Mouse (Mus musculus) liver, embryonic 15.5 days (tissue): ENCODE results near the gene Plce1. TPM values are rescaled to one million over a fixed set of nuclear protein-coding genes. Genes with fewer than 3 reads are reported as not detected.

Experiments used
- ATAC-seq: fragments of 200-750 bp; cut with Nextera tagmentation; 2 replicates; pipeline ENCODE4 v1.8.0; 2017; ENCODE audit warnings: moderate number of reproducible peaks, mild to moderate bottlenecking, moderate library complexity; ENCODE audit not compliant: insufficient read depth
- H3K27ac ChIP-seq: fragments of 300-500 bp; sonication (generic); replicated peaks from 2 replicates; pipeline ENCODE4 v1.5.1; 2015; ENCODE audit warnings: mild to moderate bottlenecking, inconsistent platforms
- H3K27me3 ChIP-seq: fragments of 300-500 bp; sonication (generic); 2 replicates; pipeline ENCODE4 v1.6.1; 2015; ENCODE audit warnings: mild to moderate bottlenecking, inconsistent platforms
- H3K36me3 ChIP-seq: fragments of 300-500 bp; sonication (generic); replicated peaks from 2 replicates; pipeline ENCODE4 v1.6.1; 2015; ENCODE audit warnings: moderate library complexity, mild to moderate bottlenecking, inconsistent platforms
- H3K4me1 ChIP-seq: fragments of 300-500 bp; sonication (generic); replicated peaks from 2 replicates; pipeline ENCODE4 v1.6.1; 2015; ENCODE audit warnings: inconsistent platforms
- H3K4me2 ChIP-seq: fragments of 300-500 bp; sonication (generic); 2 replicates; pipeline ENCODE4 v1.6.1; 2015; ENCODE audit warnings: moderate library complexity, mild to moderate bottlenecking, inconsistent platforms
- H3K4me3 ChIP-seq: fragments of 300-500 bp; sonication (generic); replicated peaks from 2 replicates; pipeline ENCODE4 v1.5.1; 2015; ENCODE audit warnings: mild to moderate bottlenecking, inconsistent platforms
- H3K9ac ChIP-seq: fragments of 300-500 bp; sonication (generic); 2 replicates; pipeline ENCODE4 v1.6.1; 2015; ENCODE audit warnings: moderate library complexity, mild to moderate bottlenecking, inconsistent platforms
- H3K9me3 ChIP-seq: fragments of 300-500 bp; sonication (generic); replicated peaks from 2 replicates; pipeline ENCODE4 v1.6.1; 2016; ENCODE audit warnings: inconsistent platforms
- WGBS: fragments of 180-500 bp; shearing (Covaris S2); methylation state at CpG from one replicate; pipeline ENCODE4 v1.1.7; 2015; ENCODE audit warnings: mixed read lengths; ENCODE audit not compliant: insufficient replicate concordance; 5-methylcytosine and 5-hydroxymethylcytosine counted together
- polyA plus RNA-seq: library from polyadenylated mRNA; unstranded; fragments of >200 nt; fragmentation: Nextera tagmentation; extraction: Ambion mirVana; gene quantifications from 2 replicates; pipeline ENCODE4 v1.2.1, GENCODE M21; 2015

Gene Plce1
- polyA plus RNA-seq, 1 experiment from 2014 or later: 0.47 TPM

GRCm38 (mm10) chr19:38475394-38475793, 5.5 kb upstream of the Plce1 start:
- Histone ChIP-seq H3K4me1 (no peaks in the 10 kb centered on the region), H3K9ac (no peak overlapping the region), H3K27me3 (peaks cover 23% of the 10 kb centered on the region), H3K4me3 (no peak overlapping the region), H3K4me2 (no peak overlapping the region), H3K9me3 (no peaks in the 10 kb centered on the region), H3K27ac (no peak overlapping the region), H3K36me3 (no peaks in the 10 kb centered on the region)
- no peak for ATAC-seq
- 59% methylated on average over 7 of the region's 7 CpGs for WGBS

- 57% methylated on average over 5 of the region's 5 CpGs for WGBS
- H3K9me3 ChIP-seq: no peaks in the 10 kb centered on the region
- no peak overlapping the region for H3K4me2 ChIP-seq
- no peaks in the 10 kb centered on the region for H3K4me1 ChIP-seq
- peaks cover 52% of the 10 kb centered on the region for H3K27me3 ChIP-seq
- H3K36me3 ChIP-seq: no peaks in the 10 kb centered on the region
- H3K4me3 ChIP-seq: no peak overlapping the region
- H3K27ac ChIP-seq: no peak overlapping the region
- no peak overlapping the region for H3K9ac ChIP-seq
- ATAC-seq: no peak
These were observed 2.6 kb upstream of the Plce1 start for GRCm38 (mm10) chr19:38478286-38478685.

DNA sequence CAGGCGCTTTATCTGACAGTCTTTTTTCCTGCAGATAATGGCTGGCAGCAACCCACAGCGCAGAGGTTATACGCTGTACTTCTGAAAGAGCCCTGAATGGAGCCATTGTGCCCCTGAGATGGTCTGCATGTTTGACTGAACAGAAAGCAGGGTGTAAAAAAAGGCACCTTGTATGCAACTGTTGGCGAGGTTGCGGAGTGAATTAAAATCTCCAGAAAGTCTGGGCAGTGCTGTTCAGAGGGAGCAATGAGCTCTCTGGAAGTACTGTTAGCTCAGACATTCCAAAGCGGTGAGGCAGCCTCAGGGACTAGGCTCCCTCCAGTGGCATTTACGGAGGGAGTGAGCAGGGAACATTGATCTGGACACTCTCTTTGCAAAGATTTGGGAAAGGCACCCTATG, 2.0 kb upstream of the Plce1 start:
- H3K9me3 ChIP-seq: no peaks in the 10 kb centered on the region
- H3K36me3 ChIP-seq: no peaks in the 10 kb centered on the region
- 46% methylated on average over 7 of the region's 7 CpGs for WGBS
- no peak overlapping the region for H3K4me3 ChIP-seq
- no peaks in the 10 kb centered on the region for H3K4me1 ChIP-seq
- no peak overlapping the region for H3K9ac ChIP-seq
- no peak for ATAC-seq
- no peak overlapping the region for H3K27ac ChIP-seq
- peaks cover 59% of the 10 kb centered on the region for H3K27me3 ChIP-seq
- H3K4me2 ChIP-seq: no peak overlapping the region

GRCm38 (mm10) chr19:38479473-38479872, 1.4 kb upstream of the Plce1 start:
- no peak overlapping the region for H3K4me2 ChIP-seq
- no peak overlapping the region for H3K4me3 ChIP-seq
- 53% methylated on average over 5 of the region's 5 CpGs for WGBS
- H3K27ac ChIP-seq: no peak overlapping the region
- H3K4me1 ChIP-seq: no peaks in the 10 kb centered on the region
- peaks cover 59% of the 10 kb centered on the region for H3K27me3 ChIP-seq
- ATAC-seq: no peak
- H3K36me3 ChIP-seq: no peaks in the 10 kb centered on the region
- H3K9me3 ChIP-seq: no peaks in the 10 kb centered on the region
- no peak overlapping the region for H3K9ac ChIP-seq

- Histone ChIP-seq H3K27ac (no peak overlapping the region), H3K4me1 (no peaks in the 10 kb centered on the region), H3K9ac (no peak overlapping the region), H3K9me3 (no peaks in the 10 kb centered on the region), H3K36me3 (no peaks in the 10 kb centered on the region), H3K27me3 (peaks cover 59% of the 10 kb centered on the region), H3K4me2 (peak overlapping the region; percentile 59), H3K4me3 (peak overlapping the region; percentile 48)
- no peak for ATAC-seq
- WGBS: 9% methylated on average over 12 of the region's 12 CpGs
These were observed 671 bp upstream of the Plce1 start for GRCm38 (mm10) chr19:38480156-38480720.

DNA sequence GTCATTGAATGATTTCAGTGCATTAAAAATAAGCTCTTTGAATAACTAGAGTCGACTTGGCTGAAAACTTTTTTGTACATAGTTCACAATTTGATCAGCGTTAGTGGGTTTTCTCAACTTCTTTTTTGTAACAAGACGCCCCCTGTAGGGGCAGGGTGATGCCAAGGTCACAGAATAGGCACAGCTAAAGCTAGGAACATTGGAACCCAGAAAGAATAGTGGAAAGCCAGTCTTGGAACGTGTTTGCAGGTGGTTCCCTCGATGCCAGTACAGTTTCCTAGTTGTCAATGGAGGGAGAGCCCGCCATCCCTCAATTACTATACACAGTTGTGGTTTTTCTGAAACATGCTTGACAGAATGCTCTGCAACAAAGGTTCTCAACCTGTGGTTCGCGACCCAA, 997 bp downstream of the Plce1 start:
- H3K4me1 ChIP-seq: no peaks in the 10 kb centered on the region
- no peak overlapping the region for H3K4me3 ChIP-seq
- H3K9ac ChIP-seq: no peak overlapping the region
- H3K4me2 ChIP-seq: no peak overlapping the region
- H3K27ac ChIP-seq: no peak overlapping the region
- H3K27me3 ChIP-seq: peaks cover 59% of the 10 kb centered on the region
- H3K36me3 ChIP-seq: no peaks in the 10 kb centered on the region
- H3K9me3 ChIP-seq: no peaks in the 10 kb centered on the region
- no peak for ATAC-seq
- 13% methylated on average over 8 of the region's 8 CpGs for WGBS

GRCm38 (mm10) chr19:38482406-38483181, 1.7 kb downstream of the Plce1 start:
- ATAC-seq: no peak
- H3K4me3 ChIP-seq: no peak overlapping the region

GRCm38 (mm10) chr19:38485779-38486555, 5.1 kb downstream of the Plce1 start:
- no peak overlapping the region for H3K9ac ChIP-seq
- no peak overlapping the region for H3K4me2 ChIP-seq
- H3K9me3 ChIP-seq: no peaks in the 10 kb centered on the region
- H3K27ac ChIP-seq: no peak overlapping the region
- no peaks in the 10 kb centered on the region for H3K36me3 ChIP-seq
- H3K27me3 ChIP-seq: peaks cover 30% of the 10 kb centered on the region
- 30% methylated on average over 11 of the region's 11 CpGs for whole genome bisulfite sequencing
- ATAC-seq: no peak
- H3K4me1 ChIP-seq: no peaks in the 10 kb centered on the region
- H3K4me3 ChIP-seq: no peak overlapping the region

More at GRCm38 (mm10) chr19:38482406-38483181, 1.7 kb downstream of the Plce1 start:
- H3K27me3 ChIP-seq: peaks cover 59% of the 10 kb centered on the region
- no peaks in the 10 kb centered on the region for H3K9me3 ChIP-seq
- no peak overlapping the region for H3K4me2 ChIP-seq
- 20% methylated on average over 19 of the region's 19 CpGs for WGBS
- H3K36me3 ChIP-seq: no peaks in the 10 kb centered on the region
- H3K4me1 ChIP-seq: no peaks in the 10 kb centered on the region
- no peak overlapping the region for H3K27ac ChIP-seq
- H3K9ac ChIP-seq: no peak overlapping the region

- Histone ChIP-seq H3K27ac (no peak overlapping the region), H3K36me3 (no peaks in the 10 kb centered on the region), H3K9me3 (no peaks in the 10 kb centered on the region), H3K4me1 (no peaks in the 10 kb centered on the region), H3K4me2 (no peak overlapping the region), H3K9ac (no peak overlapping the region), H3K27me3 (peaks cover 15% of the 10 kb centered on the region), H3K4me3 (no peak overlapping the region)
- no peak for ATAC-seq
- WGBS: 55% methylated on average over 4 of the region's 4 CpGs
These were observed 6.6 kb downstream of the Plce1 start for GRCm38 (mm10) chr19:38487501-38487900.

DNA sequence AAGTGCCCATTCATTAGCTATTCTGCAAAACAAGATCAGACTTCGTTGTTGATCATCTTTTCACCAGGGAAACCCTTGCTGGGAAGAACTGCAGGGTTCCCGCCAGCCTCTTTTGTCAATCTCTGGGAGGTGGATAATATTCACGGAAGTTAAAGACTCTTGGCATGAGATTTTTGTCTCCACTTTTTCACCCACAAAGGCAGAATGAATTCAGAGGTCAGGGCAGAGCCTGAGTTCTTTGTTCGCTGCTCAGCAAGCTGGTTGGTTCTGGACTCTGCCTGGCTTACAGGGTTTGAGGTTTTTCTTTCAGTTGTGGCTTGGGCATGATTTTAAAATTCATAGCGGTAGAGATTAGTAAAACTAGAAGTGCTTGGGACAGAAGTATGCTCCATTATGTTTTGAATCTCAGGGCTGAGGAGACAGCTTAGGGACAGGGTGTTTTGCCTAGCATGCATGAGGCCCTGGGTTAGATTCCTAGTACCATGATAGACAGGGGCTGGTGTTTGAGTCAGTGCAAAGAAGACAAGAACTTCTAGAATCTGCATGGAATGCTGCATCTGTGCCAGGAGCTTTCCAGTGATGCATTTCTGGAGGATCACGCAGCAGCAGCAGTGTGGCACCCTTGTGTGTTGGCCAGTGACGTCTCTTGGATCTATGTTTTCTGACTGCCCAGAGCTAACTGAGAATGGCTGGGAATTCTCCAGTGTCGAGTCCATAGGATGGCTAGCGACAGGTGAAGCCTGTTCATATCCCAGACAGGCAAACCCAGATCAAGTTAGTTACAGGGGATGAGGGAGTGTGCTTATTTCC, 7.4 kb downstream of the Plce1 start:
- no peaks in the 10 kb centered on the region for H3K4me1 ChIP-seq
- no peak for ATAC-seq
- H3K9ac ChIP-seq: no peak overlapping the region
- no peak overlapping the region for H3K4me2 ChIP-seq
- 58% methylated on average over 9 of the region's 9 CpGs for WGBS
- H3K9me3 ChIP-seq: no peaks in the 10 kb centered on the region
- no peak overlapping the region for H3K27ac ChIP-seq
- H3K27me3 ChIP-seq: peaks cover 7% of the 10 kb centered on the region
- no peaks in the 10 kb centered on the region for H3K36me3 ChIP-seq
- no peak overlapping the region for H3K4me3 ChIP-seq

GRCm38 (mm10) chr19:38498233-38498632, 17.3 kb downstream of the Plce1 start:
- Histone ChIP-seq H3K27ac (no peak overlapping the region), H3K9me3 (no peaks in the 10 kb centered on the region), H3K27me3 (no peaks in the 10 kb centered on the region), H3K4me3 (no peak overlapping the region), H3K4me2 (no peak overlapping the region), H3K9ac (no peak overlapping the region), H3K36me3 (no peaks in the 10 kb centered on the region), H3K4me1 (no peaks in the 10 kb centered on the region)
- no peak for ATAC-seq
- WGBS: 46% methylated on average over 5 of the region's 5 CpGs
